Mouse (Mus musculus) heart, adult 2 months (tissue): ENCODE data around the gene Capn1. TPM values are rescaled to one million over a fixed set of nuclear protein-coding genes. Genes with fewer than 3 reads are reported as not detected.
A peak's percentile ranks its signal among the peaks of the same experiment; 100 is the strongest.

Experiments used
- DNase-seq, 2 experiments: peaks; one replicate each; pipeline ENCODE4 v3.0.0; 2021
- H3K27ac ChIP-seq: fragments of 200-600 bp; 2 replicates; pipeline ENCODE4 v1.8.1; 2022
- H3K27me3 ChIP-seq: fragments of 200-500 bp; 2 replicates; pipeline ENCODE4 v1.6.1; 2012; ENCODE audit warnings: mild to moderate bottlenecking, low read length, inconsistent platforms, mixed read lengths; ENCODE audit not compliant: control insufficient read depth, insufficient read depth
- H3K36me3 ChIP-seq: fragments of 200-500 bp; 2 replicates; pipeline ENCODE4 v1.6.1; 2012; ENCODE audit warnings: low read length, inconsistent platforms; ENCODE audit not compliant: control insufficient read depth, insufficient read depth
- H3K4me1 ChIP-seq: fragments of 200-500 bp; 2 replicates; pipeline ENCODE4 v1.6.1; 2011; ENCODE audit warnings: low read length; ENCODE audit not compliant: control insufficient read depth, insufficient read depth
- H3K4me3 ChIP-seq: fragments of 200-600 bp; 2 replicates; pipeline ENCODE4 v1.8.1; 2022
- H3K79me2 ChIP-seq: fragments of 200-500 bp; replicated peaks from 2 replicates; pipeline ENCODE4 v1.6.1; 2012; ENCODE audit warnings: mild to moderate bottlenecking, inconsistent platforms, low read length, moderate library complexity, mixed read lengths; ENCODE audit not compliant: control insufficient read depth, insufficient read depth
- H3K9ac ChIP-seq: fragments of 200-500 bp; 2 replicates; pipeline ENCODE4 v1.6.1; 2012; ENCODE audit warnings: low read depth, mild to moderate bottlenecking, control low read depth, inconsistent platforms, low read length, mixed read lengths
- CTCF ChIP-seq: fragments of 200-600 bp; IDR thresholded peaks from 2 replicates; pipeline ENCODE4 v1.8.1; 2022; ENCODE audit warnings: antibody characterized with exemption, mild to moderate bottlenecking, moderate library complexity
- EP300 ChIP-seq: fragments of 200-500 bp; IDR thresholded peaks from 2 replicates; pipeline ENCODE4 v1.6.1; 2011; ENCODE audit warnings: low read depth, low read length, control low read depth; ENCODE audit not compliant: insufficient read depth
- POLR2A ChIP-seq: fragments of 200-500 bp; IDR thresholded peaks from 2 replicates; pipeline ENCODE4 v1.6.1; 2011; ENCODE audit warnings: mild to moderate bottlenecking, low read depth, low read length, control low read depth; ENCODE audit not compliant: insufficient read depth
- WGBS: fragments of 180-500 bp; shearing (Covaris S2); methylation state at CpG from one replicate; pipeline ENCODE4 v1.1.7; 2018; 5-methylcytosine and 5-hydroxymethylcytosine counted together
- intact Hi-C: fragments of 180-260 bp; cut with DNase I; formaldehyde crosslinking; loops from one replicate; pipeline ENCODE4 v1.15.1; 2025
- polyA plus RNA-seq: library from polyadenylated mRNA; depleted of rRNA; stranded (reverse); fragments of >200 nt; gene quantifications from 2 replicates; pipeline ENCODE4 v1.2.3, GENCODE M21; 2012
- total RNA-seq, 2 experiments: library from RNA; stranded (reverse); gene quantifications; 2 replicates each; pipeline ENCODE4 v1.2.3; 2021

Gene Capn1
- total and polyA plus RNA-seq, 3 experiments, result 21.5 to 26.8 (median 26.4) TPM

DNA sequence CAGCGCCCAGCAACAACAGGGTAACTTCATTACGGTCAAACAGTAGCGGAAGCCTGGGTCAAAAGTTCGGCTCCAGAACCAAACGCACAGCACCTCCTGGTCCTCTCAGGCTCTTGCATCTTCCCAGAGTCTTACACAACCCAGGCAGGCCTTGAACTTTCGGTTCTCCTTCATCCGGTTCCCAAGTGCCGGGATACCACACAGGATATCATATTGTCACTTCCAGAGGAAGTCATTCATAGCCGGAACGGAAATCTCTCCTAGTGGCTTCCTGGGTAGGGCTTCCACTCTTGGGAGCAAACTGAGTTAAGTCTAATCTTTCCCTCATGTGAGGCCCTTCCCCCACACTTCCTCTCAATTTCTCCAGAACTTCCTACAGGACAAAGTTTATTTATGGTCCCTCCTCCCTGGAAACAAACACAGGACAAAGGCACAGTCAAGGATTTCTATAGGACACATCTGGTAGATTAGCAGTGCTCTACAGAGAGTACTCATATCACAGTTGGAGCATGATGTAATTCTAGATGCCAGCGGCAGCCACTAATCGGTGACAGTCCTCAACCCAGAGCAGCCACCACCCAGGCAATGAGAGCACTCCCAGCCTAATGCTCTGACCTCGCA is 63.5 kb downstream of the Capn1 start:
- intact Hi-C loops, result loop anchor here (1.0 kb wide), 1 partner anchor 12 kb away; no protein-coding TSS in a partner anchor
- no peaks in the 10 kb centered on the region for H3K27me3 ChIP-seq

DNA sequence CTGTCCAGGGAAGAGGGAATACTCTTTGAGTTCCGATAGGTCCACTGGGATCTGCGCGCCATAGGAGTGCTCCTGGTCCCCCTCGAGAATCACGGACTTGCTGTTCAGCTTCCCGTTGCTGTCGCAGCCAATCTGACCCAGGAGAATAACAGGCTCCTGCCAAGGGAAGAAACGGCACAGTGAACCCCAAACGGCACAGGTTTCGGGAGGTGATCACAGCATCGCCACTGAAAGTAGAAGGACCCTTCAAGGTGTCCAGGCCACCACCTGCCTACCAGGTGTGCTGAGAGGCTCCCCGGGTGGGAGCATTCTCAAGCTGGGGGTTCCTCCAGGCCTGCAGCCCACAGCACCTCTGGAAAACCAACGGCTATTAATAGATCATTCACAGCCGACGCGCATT is 64.1 kb downstream of the Capn1 start:
- TF ChIP-seq EP300 (no peak), CTCF (no peak), POLR2A (no peak)
- no peak for DNase-seq
- no peaks in the 10 kb centered on the region for H3K79me2 ChIP-seq
- peak overlapping the region; percentile 30 for H3K9ac ChIP-seq
- no peaks in the 10 kb centered on the region for H3K27me3 ChIP-seq
- WGBS, result 30% methylated on average over 16 of the region's 16 CpGs
- H3K4me1 ChIP-seq, result peaks cover 21% of the 10 kb centered on the region
- H3K4me3 ChIP-seq, result peak overlapping the region; percentile 13
- H3K27ac ChIP-seq, result peak overlapping the region; percentile 78
- no peaks in the 10 kb centered on the region for H3K36me3 ChIP-seq
- intact Hi-C loops, result loop anchor here (1.0 kb wide), 1 partner anchor 11 kb away; no protein-coding TSS in a partner anchor

More for the DNA sequence above, 63.5 kb downstream of the Capn1 start:
- Histone ChIP-seq H3K4me3 (peak overlapping the region; percentile 17), H3K4me1 (peaks cover 23% of the 10 kb centered on the region), H3K79me2 (no peaks in the 10 kb centered on the region), H3K36me3 (no peaks in the 10 kb centered on the region), H3K9ac (peak overlapping the region; percentile 30), H3K27ac (peak overlapping the region; percentile 83)
- DNase-seq, result peak; percentile 59 to 79
- TF ChIP-seq POLR2A, result peak; percentile 58; the same call in 1 of the 2 replicates
- peak; percentile 84; the same call in 1 of the 2 replicates for TF ChIP-seq EP300
- no peak for TF ChIP-seq CTCF
- 19% methylated on average over 13 of the region's 13 CpGs for WGBS

DNA sequence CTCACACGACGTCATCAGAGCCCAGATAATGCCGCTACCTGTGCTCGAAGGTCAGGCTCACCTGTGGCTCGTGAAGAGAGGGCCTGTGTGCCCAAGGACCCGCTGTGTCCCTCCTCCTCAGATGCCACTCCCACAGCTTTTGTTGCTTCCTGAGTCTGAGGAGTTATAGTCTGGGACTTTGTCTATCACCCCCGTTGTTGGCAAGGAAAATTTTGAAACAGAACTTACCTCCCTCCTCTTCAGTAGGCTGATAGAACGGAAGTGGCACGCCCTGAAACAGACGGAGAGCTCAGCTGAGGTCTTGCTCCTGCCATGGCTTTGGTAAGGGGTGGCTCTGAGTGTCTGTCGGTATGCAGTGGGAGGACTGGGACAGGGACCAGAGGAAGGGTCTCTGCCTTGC is 65.5 kb downstream of the Capn1 start:
- Histone ChIP-seq H3K4me1 (peaks cover 26% of the 10 kb centered on the region), H3K9ac (no peak overlapping the region), H3K27me3 (no peaks in the 10 kb centered on the region), H3K4me3 (no peak overlapping the region), H3K27ac (no peak overlapping the region), H3K36me3 (0 out of 2 replicates have a peak, but pooled peaks cover 2% of the 10 kb centered on the region), H3K79me2 (no peaks in the 10 kb centered on the region)
- intact Hi-C loops, result no loop called here
- WGBS, result 66% methylated on average over 11 of the region's 11 CpGs
- no peak for DNase-seq
- no peak for TF ChIP-seq EP300
- no peak for TF ChIP-seq CTCF
- no peak for TF ChIP-seq POLR2A

DNA sequence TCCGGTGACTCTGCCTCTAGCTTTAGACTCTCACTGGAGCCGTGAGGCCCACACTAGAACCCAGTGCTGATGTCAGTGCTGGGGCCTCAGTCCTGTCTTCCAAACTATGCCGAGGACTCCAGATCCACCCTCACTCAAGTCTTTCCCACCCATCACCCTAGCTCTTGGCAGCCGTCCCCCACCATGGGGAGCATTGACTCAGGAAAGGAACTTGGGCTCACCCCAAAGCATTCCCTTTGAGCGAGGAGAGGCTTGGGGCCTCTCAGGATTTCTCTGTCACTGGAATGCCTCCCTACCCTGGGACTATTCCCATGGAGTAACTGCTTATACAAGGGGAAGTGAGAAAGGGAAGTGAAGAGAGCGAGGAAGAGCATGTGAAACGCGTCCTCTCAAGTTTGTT is 69.8 kb downstream of the Capn1 start:
- no peaks in the 10 kb centered on the region for H3K79me2 ChIP-seq
- 0 out of 2 replicates have a peak, but pooled peaks cover 2% of the 10 kb centered on the region for H3K36me3 ChIP-seq
- peaks cover 22% of the 10 kb centered on the region for H3K4me1 ChIP-seq
- H3K4me3 ChIP-seq, result no peak overlapping the region
- no peaks in the 10 kb centered on the region for H3K27me3 ChIP-seq
- DNase-seq, result peak; percentile 69 to 75
- H3K9ac ChIP-seq, result no peak overlapping the region
- WGBS, result 40% methylated on average over 8 of the region's 8 CpGs
- peak overlapping the region; percentile 59 for H3K27ac ChIP-seq
- intact Hi-C loops, result no loop called here
- no peak for TF ChIP-seq EP300
- TF ChIP-seq CTCF, result no peak
- TF ChIP-seq POLR2A, result 0 out of 2 replicates have a peak, but pooled peaks have one; percentile 17

DNA sequence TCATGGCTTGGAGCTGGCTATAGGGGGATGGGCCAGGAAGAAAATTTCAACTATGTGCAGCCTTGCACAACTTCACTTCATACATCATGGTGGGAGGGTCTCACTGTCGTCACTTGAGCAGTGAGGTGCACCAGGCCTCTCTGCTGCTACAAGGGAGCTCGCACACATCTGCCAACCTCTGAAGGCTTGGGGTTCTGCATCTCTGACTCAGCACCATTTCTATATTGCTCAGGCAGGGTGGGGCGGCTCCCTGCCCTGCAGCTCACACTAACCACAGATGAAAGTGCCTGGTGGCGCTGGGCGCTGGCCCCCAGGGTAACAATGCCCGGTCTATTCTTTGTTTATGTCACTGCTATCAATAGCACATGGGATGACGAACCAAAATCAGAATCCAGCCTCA is 70.7 kb downstream of the Capn1 start:
- Histone ChIP-seq H3K36me3 (0 out of 2 replicates have a peak, but pooled peaks cover 2% of the 10 kb centered on the region), H3K4me3 (no peak overlapping the region), H3K4me1 (peaks cover 26% of the 10 kb centered on the region), H3K79me2 (no peaks in the 10 kb centered on the region), H3K9ac (no peak overlapping the region), H3K27me3 (no peaks in the 10 kb centered on the region), H3K27ac (peak overlapping the region; percentile 59)
- 52% methylated on average over 7 of the region's 7 CpGs for WGBS
- intact Hi-C loops, result no loop called here
- peak; percentile 46 to 59 for DNase-seq
- TF ChIP-seq CTCF, result no peak
- TF ChIP-seq POLR2A, result no peak
- no peak for TF ChIP-seq EP300

DNA sequence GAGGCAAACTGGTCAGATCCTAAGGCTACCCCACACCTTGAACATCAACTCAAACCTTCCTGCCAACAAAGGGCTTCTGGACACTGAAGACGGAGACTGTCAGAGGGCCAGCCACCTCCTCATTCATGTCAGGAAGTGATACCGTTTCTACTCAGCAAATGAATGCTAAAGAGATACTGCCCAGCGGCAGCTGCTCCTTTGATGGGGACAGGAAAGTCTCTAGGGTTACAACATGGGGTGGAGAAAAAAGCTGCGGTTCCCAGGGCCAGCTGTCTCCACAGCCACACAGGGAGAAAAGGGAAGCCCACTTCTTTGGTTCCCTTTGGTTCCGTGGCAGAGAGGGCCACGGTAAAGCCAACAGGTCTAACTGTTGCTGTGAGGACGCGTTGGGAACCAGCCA is 71.6 kb downstream of the Capn1 start:
- peaks cover 31% of the 10 kb centered on the region for H3K4me1 ChIP-seq
- H3K27ac ChIP-seq, result no peak overlapping the region; the same call in 1 of the 2 replicates
- 33% methylated on average over 8 of the region's 8 CpGs for WGBS

More for the DNA sequence above, 71.6 kb downstream of the Capn1 start:
- intact Hi-C loops, result no loop called here
- TF ChIP-seq CTCF, result no peak
- no peak for TF ChIP-seq EP300
- TF ChIP-seq POLR2A, result no peak
- H3K79me2 ChIP-seq, result no peaks in the 10 kb centered on the region
- DNase-seq, result no peak
- no peak overlapping the region for H3K4me3 ChIP-seq
- no peak overlapping the region for H3K9ac ChIP-seq
- H3K27me3 ChIP-seq, result no peaks in the 10 kb centered on the region
- H3K36me3 ChIP-seq, result 0 out of 2 replicates have a peak, but pooled peaks cover 2% of the 10 kb centered on the region
